Mouse (Mus musculus) thymus, postnatal 4 days (tissue): ENCODE measurements around the gene Lypd6b.

Experiments used
- DNase-seq: peaks from one replicate; pipeline ENCODE4 v3.0.0; 2021

The Lypd6b gene

GRCm38 (mm10) chr2:49952632-49953293 lies 165.3 kb downstream of the Lypd6b start:
- DNase-seq, result no peak

- DNase-seq, result no peak
Observed at GRCm38 (mm10) chr2:49957449-49957848, 170.0 kb downstream of the Lypd6b start.

DNA sequence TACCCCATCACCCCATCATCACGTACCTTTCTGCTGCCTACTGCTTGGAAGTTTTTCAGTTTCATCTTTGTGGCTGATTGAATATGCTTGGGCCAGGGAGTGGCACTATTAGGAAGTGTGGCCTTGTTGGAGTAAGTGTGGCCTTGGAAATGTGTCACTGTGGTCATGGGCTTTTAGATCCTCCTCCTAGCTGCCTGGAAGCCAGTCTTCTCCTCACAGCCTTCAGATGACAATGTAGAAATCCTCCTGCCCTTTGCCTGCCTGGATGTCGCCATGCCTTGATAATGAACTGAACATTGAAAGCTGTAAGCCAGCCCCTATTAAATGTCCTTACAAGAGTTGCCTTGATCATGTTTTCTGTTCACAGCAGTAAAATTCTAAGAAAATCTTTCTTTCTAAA lies 174.5 kb downstream of the Lypd6b start:
- DNase-seq, result no peak

GRCm38 (mm10) chr2:49964899-49965298 lies 177.4 kb downstream of the Lypd6b start:
- no peak for DNase-seq

GRCm38 (mm10) chr2:49967748-49968147 lies 180.3 kb downstream of the Lypd6b start:
- no peak for DNase-seq

GRCm38 (mm10) chr2:49970990-49971389 lies 183.5 kb downstream of the Lypd6b start:
- DNase-seq, result no peak

GRCm38 (mm10) chr2:49978606-49979005 lies 191.1 kb downstream of the Lypd6b start:
- DNase-seq, result no peak

DNA sequence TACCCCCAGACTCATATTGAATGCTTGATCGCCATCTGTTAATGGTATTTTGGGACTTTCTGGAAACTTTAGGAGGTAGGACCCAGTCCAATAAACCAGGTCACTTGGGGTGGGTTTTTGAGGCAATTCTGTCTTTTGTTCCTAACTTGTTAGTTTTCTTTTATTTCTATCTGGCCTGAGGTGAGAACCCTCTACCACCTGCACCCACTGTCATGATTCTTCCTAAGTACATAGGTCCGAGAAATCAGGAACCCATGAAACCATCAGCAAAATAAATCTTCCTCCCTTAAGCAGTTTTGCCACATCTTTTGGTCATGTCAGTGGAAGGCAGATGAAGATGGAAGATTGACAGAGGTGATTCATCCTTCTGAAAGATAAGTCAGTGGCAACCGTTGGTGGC lies 192.5 kb downstream of the Lypd6b start:
- DNase-seq, result no peak

DNA sequence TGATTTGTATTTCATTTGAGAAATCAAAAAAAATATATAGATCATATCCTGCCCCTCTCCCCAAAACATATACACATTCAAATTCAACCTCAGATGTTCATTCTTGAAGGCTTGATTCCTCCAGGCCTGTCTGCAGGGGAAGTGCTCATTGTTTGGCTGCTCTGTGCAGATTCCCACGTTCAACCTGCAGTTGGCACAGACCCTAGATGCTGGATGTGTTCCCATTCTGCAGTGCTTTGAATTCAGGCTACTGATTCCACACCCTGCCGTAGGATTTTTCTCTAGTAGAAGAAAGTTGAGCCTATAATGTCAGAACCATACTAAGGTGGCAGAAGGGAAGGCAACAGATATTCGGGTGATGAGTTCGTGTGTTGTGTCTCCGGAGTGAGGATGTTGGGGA lies 195.5 kb downstream of the Lypd6b start:
- no peak for DNase-seq

GRCm38 (mm10) chr2:49984780-49985179 lies 197.3 kb downstream of the Lypd6b start:
- DNase-seq, result no peak

DNA sequence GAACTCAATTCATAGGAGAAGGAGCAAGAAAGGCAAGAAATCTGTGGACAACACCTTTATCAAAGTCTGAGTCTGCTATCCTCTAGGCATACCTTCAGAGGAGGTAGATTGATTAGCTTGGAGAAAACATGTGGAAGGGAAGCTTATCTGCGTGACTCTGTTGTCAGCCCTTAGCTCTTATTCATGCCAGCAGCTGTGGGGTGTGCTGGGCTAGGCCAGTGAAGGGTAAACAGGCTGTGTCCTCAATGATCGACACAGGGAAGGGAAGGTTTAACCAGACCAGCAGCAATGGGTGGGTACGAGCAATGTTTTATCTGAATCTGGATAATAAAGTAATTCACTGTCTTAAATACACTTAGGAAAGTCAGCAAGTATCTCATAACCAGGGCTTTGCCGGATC lies 208.4 kb downstream of the Lypd6b start:
- no peak for DNase-seq

GRCm38 (mm10) chr2:49997216-49997615 lies 209.7 kb downstream of the Lypd6b start:
- DNase-seq, result no peak
